Mouse (Mus musculus) left cerebral cortex, adult 2 months (tissue): ENCODE results near the gene Gnb3. TPM values are rescaled to one million over a fixed set of nuclear protein-coding genes. Genes with fewer than 3 reads are reported as not detected.

ENCODE experiments used
- DNase-seq, 2 experiments: peaks; one replicate each; pipeline ENCODE4 v3.0.0; 2021 to 2022; ENCODE audit warnings: low spot score in 2 of 2, mixed read lengths in 1 of 2; ENCODE audit errors: extremely low spot score in 1 of 2
- H3K27ac ChIP-seq: fragments of 200-600 bp; 2 replicates; pipeline ENCODE4 v1.8.1; 2022
- H3K4me3 ChIP-seq: fragments of 200-600 bp; 2 replicates; pipeline ENCODE4 v1.8.1; 2022
- CTCF ChIP-seq: fragments of 200-600 bp; IDR thresholded peaks from 2 replicates; pipeline ENCODE4 v1.8.1; 2022; ENCODE audit warnings: antibody characterized with exemption, mild to moderate bottlenecking, moderate library complexity
- intact Hi-C: fragments of 180-260 bp; cut with DNase I; formaldehyde crosslinking; loops from one replicate; pipeline ENCODE4 v1.15.1; 2025
- long read RNA-seq, 2 experiments: library from polyadenylated mRNA; stranded (forward); transcript quantifications; one replicate each; pipeline ENCODE4 v2.0.0; 2021; ENCODE audit warnings: borderline mapping rate in 2 of 2
- total RNA-seq, 2 experiments: library from RNA; stranded (reverse); gene quantifications; 2 replicates each; pipeline ENCODE4 v1.2.3; 2021

The Gnb3 gene
- not detected for total RNA-seq
- long read RNA-seq, experiment 1, result 0 reads
- long read RNA-seq, experiment 2, partial matches to known transcripts, result 0 of 1 reads
- long read RNA-seq, experiment 2, other reads (novel, unspliced or antisense), result 1 of 1 reads

DNA sequence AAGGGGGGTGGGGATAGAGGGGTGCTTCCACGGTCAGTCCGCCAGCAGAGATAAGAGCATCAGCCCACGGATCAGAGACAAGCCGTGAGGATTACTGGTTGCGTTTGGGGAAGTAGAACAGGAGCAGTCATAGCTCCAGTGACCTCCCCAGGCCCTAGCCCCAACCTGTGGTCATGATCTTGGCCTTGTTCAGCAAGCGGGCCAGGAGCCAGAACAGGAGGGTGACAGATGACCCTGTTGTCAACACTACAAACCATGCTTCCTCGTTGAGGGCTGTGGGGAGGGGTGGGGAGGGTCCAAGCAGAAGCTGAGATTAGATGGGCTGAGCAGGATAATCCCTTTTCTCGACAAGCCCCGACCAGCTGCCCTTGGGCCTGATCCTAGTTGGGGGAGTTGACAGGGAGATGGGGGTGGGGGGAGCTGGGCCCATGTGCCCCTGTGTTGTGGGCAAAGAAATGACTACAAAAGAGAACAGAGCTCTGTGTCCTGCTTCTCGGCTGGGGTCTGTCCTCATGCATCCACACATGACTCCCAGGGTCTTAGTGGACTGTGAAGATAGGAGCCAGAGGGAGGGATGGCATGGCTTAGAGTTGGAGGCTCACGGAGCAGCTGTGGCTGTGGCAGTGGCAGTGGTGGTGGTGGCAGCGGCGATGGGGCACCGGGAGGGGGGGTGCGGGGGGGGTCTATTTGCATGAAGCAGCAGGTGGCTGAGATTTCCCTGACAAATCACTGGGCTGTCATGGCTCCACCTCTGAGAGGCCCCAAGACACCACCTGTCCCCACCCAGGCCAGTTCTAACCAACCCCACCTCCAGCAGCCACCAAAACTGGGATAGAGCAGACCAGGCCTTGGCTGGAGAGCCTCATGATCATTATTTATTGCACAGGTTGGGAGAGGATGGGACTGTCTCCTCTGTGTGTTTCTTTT is at the start of gene Gnb3:
TSS of gene Gnb3 (minus strand) at position 35 of the 927 bp plus-strand sequence.
- H3K4me3 ChIP-seq, result no peak within 1 kb of the TSS
- TF ChIP-seq CTCF, result no peak
- no peak within 1 kb of the TSS for H3K27ac ChIP-seq
- intact Hi-C loops, result no loop called here
- DNase-seq, result no peak

GRCm38 (mm10) chr6:124888555-124889125 is 48.6 kb upstream of the Gnb3 start:
- TF ChIP-seq CTCF, result no peak

GRCm38 (mm10) chr6:124887986-124888385 is 47.9 kb upstream of the Gnb3 start, which contains the start of gene Cd4:
TSS of gene Cd4 (minus strand) at chr6:124888221.
- Histone ChIP-seq H3K27ac (no peak within 1 kb of the TSS), H3K4me3 (no peak within 1 kb of the TSS)
- no peak for TF ChIP-seq CTCF
- intact Hi-C loops, result no loop called here
- no peak for DNase-seq

More at GRCm38 (mm10) chr6:124888555-124889125, 48.6 kb upstream of the Gnb3 start:
- H3K4me3 ChIP-seq, result no peak overlapping the region
- no peak for DNase-seq
- no peak overlapping the region for H3K27ac ChIP-seq
- intact Hi-C loops, result no loop called here

DNA sequence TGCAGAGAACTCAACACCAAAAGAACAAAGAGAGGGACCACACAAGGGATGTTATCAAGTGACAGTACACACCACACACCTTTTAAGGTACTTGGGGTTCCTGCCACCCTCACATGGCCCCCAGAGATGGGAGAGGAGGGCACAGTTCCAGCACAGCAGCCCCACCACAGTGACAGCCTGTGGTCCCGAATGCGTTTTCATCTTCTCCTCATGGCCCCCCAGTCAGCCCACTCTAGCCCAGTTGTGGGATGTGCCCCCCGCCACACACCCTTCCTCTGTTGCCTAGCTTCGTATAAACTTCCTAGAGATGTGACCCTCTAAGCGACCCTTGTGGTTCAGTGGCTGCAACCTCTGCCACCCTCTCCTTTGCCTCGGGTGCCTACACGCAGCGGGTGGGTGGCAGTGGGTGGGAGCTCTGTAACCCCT is 45.9 kb upstream of the Gnb3 start:
- no peak for DNase-seq
- intact Hi-C loops, result no loop called here
- H3K27ac ChIP-seq, result no peak overlapping the region
- no peak for TF ChIP-seq CTCF
- H3K4me3 ChIP-seq, result no peak overlapping the region

DNA sequence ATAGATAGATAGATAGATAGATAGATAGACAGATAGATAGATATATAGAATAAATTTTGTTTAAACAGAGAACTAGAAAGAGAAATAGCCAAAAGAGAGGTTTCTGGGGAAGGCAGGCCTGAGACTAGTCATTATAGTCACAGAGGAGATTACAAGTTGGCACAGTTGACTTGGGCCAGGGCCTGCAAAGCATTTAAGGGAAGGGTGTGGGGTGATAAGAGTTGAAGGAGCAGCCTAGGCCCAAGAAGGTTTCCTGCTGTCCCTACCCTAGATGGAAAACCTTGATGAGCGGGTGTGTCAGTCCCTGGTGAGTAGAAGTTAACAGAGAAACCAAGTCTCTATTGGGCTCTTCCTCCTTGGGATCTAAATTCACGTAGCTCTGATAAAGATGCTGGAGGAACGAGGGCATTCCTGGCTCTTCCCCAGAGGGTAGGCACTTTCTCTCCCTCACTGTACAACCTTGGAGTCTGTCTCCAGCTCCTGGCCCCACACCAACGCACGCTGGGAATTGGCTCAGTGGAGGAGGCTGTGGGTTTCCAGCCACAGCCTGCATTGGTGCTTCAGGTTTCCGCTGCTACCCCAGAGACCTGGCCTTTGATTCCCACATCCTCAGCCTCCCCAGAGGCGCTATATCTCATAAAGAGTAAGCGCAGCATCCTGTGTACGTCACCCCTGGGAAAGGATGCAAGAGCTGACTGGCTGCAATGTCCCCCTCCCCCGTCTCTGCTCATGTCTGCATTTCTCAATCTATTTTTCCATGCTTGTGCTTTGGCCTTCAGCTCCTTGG is 44.8 kb upstream of the Gnb3 start:
- Histone ChIP-seq H3K27ac (no peak overlapping the region), H3K4me3 (no peak overlapping the region)
- no peak for DNase-seq
- TF ChIP-seq CTCF, result no peak
- intact Hi-C loops, result no loop called here

DNA sequence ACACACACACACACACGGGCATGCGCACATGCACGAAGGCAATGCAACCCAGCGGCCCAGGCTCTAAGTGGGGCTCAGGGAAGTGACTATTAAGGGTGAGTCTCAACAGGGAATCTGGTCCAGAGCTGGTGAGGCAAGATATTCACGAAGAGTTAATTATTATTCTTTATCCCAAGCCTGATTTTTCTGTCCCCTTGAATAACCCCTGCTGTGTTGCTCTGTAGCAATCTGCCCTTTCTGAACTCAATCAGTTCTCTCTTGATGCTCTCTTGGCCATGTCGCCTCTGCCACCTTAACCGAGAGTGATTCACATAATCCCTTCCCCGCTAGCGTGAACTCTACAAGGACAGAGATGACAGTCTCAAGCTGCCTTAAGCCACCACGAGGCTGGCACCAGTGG is 43.3 kb upstream of the Gnb3 start:
- H3K27ac ChIP-seq, result no peak overlapping the region
- TF ChIP-seq CTCF, result no peak
- DNase-seq, result no peak
- intact Hi-C loops, result no loop called here
- H3K4me3 ChIP-seq, result no peak overlapping the region

DNA sequence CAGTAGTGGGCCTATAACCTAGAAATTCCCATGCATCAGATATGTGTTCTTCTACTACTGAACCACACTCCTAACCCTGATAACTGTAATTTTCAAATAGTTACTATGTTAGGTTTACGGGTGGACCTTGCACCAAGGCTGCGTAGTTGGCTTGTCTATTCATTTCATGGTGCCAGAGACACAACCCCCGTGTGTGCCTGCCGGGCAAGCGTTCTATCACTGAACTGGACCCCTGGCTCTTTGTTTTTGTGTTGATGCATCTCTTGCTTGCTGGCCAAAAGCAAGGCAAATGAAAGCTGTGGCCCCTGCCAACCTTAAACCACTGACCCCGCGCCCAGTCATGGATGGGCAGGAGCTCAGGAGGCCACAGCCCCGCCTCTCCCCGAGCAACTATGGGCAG is 41.7 kb upstream of the Gnb3 start:
- no peak for TF ChIP-seq CTCF
- DNase-seq, result no peak
- H3K4me3 ChIP-seq, result no peak overlapping the region
- intact Hi-C loops, result no loop called here
- no peak overlapping the region for H3K27ac ChIP-seq

DNA sequence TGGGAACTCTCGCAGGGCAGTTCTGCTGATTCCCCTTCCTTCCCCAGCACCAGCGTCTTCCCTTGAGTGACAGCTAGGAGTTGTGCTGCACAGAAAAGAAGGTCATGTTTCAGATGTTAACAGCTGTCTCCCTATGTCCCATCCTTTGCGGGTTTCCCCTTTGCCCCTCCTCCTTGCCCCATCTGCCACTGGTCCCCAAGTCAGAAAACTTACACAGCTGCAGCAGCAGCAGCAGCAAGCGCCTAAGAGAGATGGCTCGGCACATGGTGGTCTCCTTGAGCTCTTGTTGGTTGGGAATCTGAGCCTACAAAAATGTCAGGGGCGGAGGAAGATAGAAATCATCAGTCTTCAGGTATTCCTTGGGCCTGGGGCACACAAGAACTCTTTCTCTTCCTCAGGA is 39.3 kb upstream of the Gnb3 start:
- H3K4me3 ChIP-seq, result no peak overlapping the region
- DNase-seq, result no peak
- no peak overlapping the region for H3K27ac ChIP-seq
- intact Hi-C loops, result no loop called here
- TF ChIP-seq CTCF, result no peak

- no peak for TF ChIP-seq CTCF
- Histone ChIP-seq H3K27ac (no peak overlapping the region), H3K4me3 (no peak overlapping the region)
- intact Hi-C loops, result no loop called here
- no peak for DNase-seq
These were observed 34.3 kb upstream of the Gnb3 start for GRCm38 (mm10) chr6:124874348-124874747.

GRCm38 (mm10) chr6:124866560-124866959 is 26.5 kb upstream of the Gnb3 start:
- TF ChIP-seq CTCF, result no peak
- Histone ChIP-seq H3K4me3 (no peak overlapping the region), H3K27ac (no peak overlapping the region)
- DNase-seq, result no peak
- intact Hi-C loops, result no loop called here

GRCm38 (mm10) chr6:124865766-124866362 is 25.8 kb upstream of the Gnb3 start:
- no peak overlapping the region for H3K27ac ChIP-seq
- no peak overlapping the region for H3K4me3 ChIP-seq
- no peak for TF ChIP-seq CTCF
- intact Hi-C loops, result no loop called here
- DNase-seq, result no peak
